Comparison of ENCODE assay signal across 19 mouse cellular contexts in genomic region chr6:108327561-108327960, GRCm38 (mm10).
DNase-seq lines count a peak whose midpoint lies in the region; ATAC-seq and TF ChIP-seq lines count a peak whose summit lies in the region.
"Had no signal": no experiment of that assay in that cellular context is flagged by ENCODE, and none has a peak within 500 bp of the region (broad histone marks: within the 10 kb centered on the region; RNA-seq: fewer than 3 reads in every experiment).

No protein-coding gene starts in this region.

- no peak for TF ChIP-seq EP300 in stomach, postnatal 0 days (optimal IDR thresholded peaks at IDR 0.05)

- H3K4me1 ChIP-seq in heart, embryonic 16.5 days (ENCODE audit: control insufficient read depth, insufficient read depth, low read length) = peaks cover 31% of the 10 kb centered on the region
- no peaks in the 10 kb centered on the region for H3K4me1 ChIP-seq in stomach, embryonic 14.5 days (ENCODE audit: control insufficient read depth, insufficient read depth, low read length)
- H3K4me1 ChIP-seq in stomach, postnatal 0 days (replicated peaks; ENCODE audit: control insufficient read depth, insufficient read depth) = no peaks in the 10 kb centered on the region
- H3K4me1 ChIP-seq in midbrain, embryonic 10.5 days = 0 out of 2 replicates have a peak, but pooled peaks cover 3% of the 10 kb centered on the region
- H3K4me1 ChIP-seq: embryonic facial prominence, embryonic 15.5 days; forebrain, embryonic 12.5 days; hindbrain, embryonic 10.5 days; limb, embryonic 15.5 days; neural tube, embryonic 13.5 days had no signal

- H3K9me3 ChIP-seq in heart, embryonic 16.5 days (replicated peaks; ENCODE audit: control insufficient read depth, low read length) = no peaks in the 10 kb centered on the region
- no peaks in the 10 kb centered on the region for H3K9me3 ChIP-seq in stomach, embryonic 14.5 days (ENCODE audit: control insufficient read depth, low read depth, low read length)
- H3K9me3 ChIP-seq in stomach, postnatal 0 days (ENCODE audit: control insufficient read depth, low read length) = no peaks in the 10 kb centered on the region
- no peaks in the 10 kb centered on the region for H3K9me3 ChIP-seq in midbrain, embryonic 10.5 days (replicated peaks)
- H3K9me3 ChIP-seq: embryonic facial prominence, embryonic 15.5 days; forebrain, embryonic 12.5 days; hindbrain, embryonic 10.5 days; limb, embryonic 15.5 days; neural tube, embryonic 13.5 days had no signal

- no peak overlapping the region for H3K4me3 ChIP-seq in heart, embryonic 16.5 days (ENCODE audit: low read length)
- no peak overlapping the region for H3K4me3 ChIP-seq in stomach, embryonic 14.5 days (ENCODE audit: low read depth, low read length)
- no peak overlapping the region for H3K4me3 ChIP-seq in stomach, postnatal 0 days (ENCODE audit: low read depth, low read length)
- no peak overlapping the region for H3K4me3 ChIP-seq in midbrain, embryonic 10.5 days
- H3K4me3 ChIP-seq: embryonic facial prominence, embryonic 15.5 days; forebrain, embryonic 12.5 days; hindbrain, embryonic 10.5 days; limb, embryonic 15.5 days; neural tube, embryonic 13.5 days had no signal

- no peak overlapping the region for H3K4me2 ChIP-seq in heart, embryonic 16.5 days (ENCODE audit: low read depth, low read length)
- no peak overlapping the region for H3K4me2 ChIP-seq in stomach, embryonic 14.5 days (replicated peaks; ENCODE audit: low read depth, low read length)
- H3K4me2 ChIP-seq in stomach, postnatal 0 days (replicated peaks; ENCODE audit: low read depth) = no peak overlapping the region
- H3K4me2 ChIP-seq: embryonic facial prominence, embryonic 15.5 days; forebrain, embryonic 12.5 days; limb, embryonic 15.5 days; neural tube, embryonic 13.5 days had no signal

- H3K27me3 ChIP-seq in heart, embryonic 16.5 days (ENCODE audit: control insufficient read depth, insufficient read depth, low read length) = no peaks in the 10 kb centered on the region
- no peaks in the 10 kb centered on the region for H3K27me3 ChIP-seq in stomach, embryonic 14.5 days (ENCODE audit: control insufficient read depth, insufficient read depth, low read length)
- no peaks in the 10 kb centered on the region for H3K27me3 ChIP-seq in stomach, postnatal 0 days (ENCODE audit: control insufficient read depth, insufficient read depth, low read length)
- H3K27me3 ChIP-seq in splenic B cell, adult 2 months (ENCODE audit: control insufficient read depth, insufficient read depth, low read length, poor library complexity, severe bottlenecking) = no peaks in the 10 kb centered on the region
- H3K27me3 ChIP-seq in midbrain, embryonic 10.5 days (ENCODE audit: low read depth, poor library complexity, severe bottlenecking) = no peaks in the 10 kb centered on the region
- H3K27me3 ChIP-seq: embryonic facial prominence, embryonic 15.5 days; forebrain, embryonic 12.5 days; limb, embryonic 15.5 days; neural tube, embryonic 13.5 days had no signal

- no peaks in the 10 kb centered on the region for H3K36me3 ChIP-seq in heart, embryonic 16.5 days (ENCODE audit: control insufficient read depth, insufficient read depth)
- H3K36me3 ChIP-seq in stomach, embryonic 14.5 days (ENCODE audit: control insufficient read depth, insufficient read depth, low read length) = no peaks in the 10 kb centered on the region
- H3K36me3 ChIP-seq in stomach, postnatal 0 days (ENCODE audit: control insufficient read depth, insufficient read depth, low read length) = no peaks in the 10 kb centered on the region
- no peaks in the 10 kb centered on the region for H3K36me3 ChIP-seq in splenic B cell, adult 2 months (ENCODE audit: control insufficient read depth, insufficient read depth, low read length, poor library complexity, severe bottlenecking)
- H3K36me3 ChIP-seq in midbrain, embryonic 10.5 days = no peaks in the 10 kb centered on the region
- H3K36me3 ChIP-seq: embryonic facial prominence, embryonic 15.5 days; forebrain, embryonic 12.5 days; hindbrain, embryonic 10.5 days; limb, embryonic 15.5 days; neural tube, embryonic 13.5 days had no signal

- DNase-seq in adrenal gland, postnatal 14 days = peak; percentile 24
- no peak for DNase-seq in adrenal gland, postnatal 10 days
- DNase-seq in heart, adult 8-10 months (ENCODE audit: low spot score) = no peak
- DNase-seq in stomach, postnatal 0 days (ENCODE audit: low spot score) = no peak
- DNase-seq in splenic B cell, adult 2 months (ENCODE audit: low read depth, low spot score) = peak; percentile 78
- DNase-seq in midbrain, embryonic 10.5 days (ENCODE audit: low spot score) = no peak
- DNase-seq: adrenal gland, adult 2 months; cerebellum, postnatal 25 days; lung, adult 18-20 months; retina, postnatal 1 day; thymus, postnatal 25 days had no signal

- no peak for ATAC-seq in heart, embryonic 16.5 days (replicated peaks; ENCODE audit: extremely low read depth, insufficient read depth, low FRiP score)
- 0 out of 2 replicates have a peak, but pooled peaks have one; percentile 37 for ATAC-seq in stomach, embryonic 14.5 days (ENCODE audit: insufficient number of reproducible peaks, insufficient read depth, low FRiP score, low read depth)
- no peak for ATAC-seq in stomach, postnatal 0 days (ENCODE audit: low FRiP score, low TSS enrichment)

- H3K9ac ChIP-seq in heart, embryonic 16.5 days (ENCODE audit: low read length) = no peak overlapping the region
- no peak overlapping the region for H3K9ac ChIP-seq in stomach, embryonic 14.5 days (replicated peaks; ENCODE audit: low read depth, low read length)
- no peak overlapping the region for H3K9ac ChIP-seq in stomach, postnatal 0 days (ENCODE audit: low read length)
- H3K9ac ChIP-seq: embryonic facial prominence, embryonic 15.5 days; forebrain, embryonic 12.5 days; limb, embryonic 15.5 days; neural tube, embryonic 13.5 days had no signal

- H3K27ac ChIP-seq in heart, embryonic 16.5 days (ENCODE audit: low read length) = peak overlapping the region; percentile 50; the same call in 1 of the 2 replicates
- no peak overlapping the region for H3K27ac ChIP-seq in stomach, embryonic 14.5 days (ENCODE audit: low read length)
- H3K27ac ChIP-seq in stomach, postnatal 0 days (replicated peaks) = no peak overlapping the region
- H3K27ac ChIP-seq in midbrain, embryonic 10.5 days (replicated peaks) = no peak overlapping the region
- H3K27ac ChIP-seq: embryonic facial prominence, embryonic 15.5 days; forebrain, embryonic 12.5 days; hindbrain, embryonic 10.5 days; limb, embryonic 15.5 days; macrophage; neural tube, embryonic 13.5 days had no signal

- no peak for TF ChIP-seq CTCF in stomach, postnatal 0 days (IDR thresholded peaks at IDR 0.05; ENCODE audit: low read depth)

- WGBS in heart, embryonic 16.5 days = 68% methylated on average over 6 of the region's 6 CpGs
- WGBS in stomach, embryonic 14.5 days = 63% methylated on average over 6 of the region's 6 CpGs
- 60% methylated on average over 6 of the region's 6 CpGs for WGBS in stomach, postnatal 0 days
- 85% methylated on average over 6 of the region's 6 CpGs for WGBS in midbrain, embryonic 10.5 days

Comparison
In these comparisons a context has a peak if more than half of its experiments do, and no peak if none do; other contexts are left out.
1. DNase-seq: peak in adrenal gland, postnatal 14 days (single experiment) and splenic B cell, adult 2 months (single experiment); none in adrenal gland, postnatal 10 days (single experiment), heart, adult 8-10 months (single experiment), stomach, postnatal 0 days (single experiment) and midbrain, embryonic 10.5 days (single experiment).